Mouse (Mus musculus) embryo, embryonic 10.5 days (tissue): ENCODE results near the gene Adra2b.
A peak's percentile ranks its signal among the peaks of the same experiment; 100 is the strongest.

Experiments
- DNase-seq: peaks from one replicate; pipeline ENCODE4 v3.0.0-alpha.2; 2015; ENCODE audit warnings: low spot score

Adra2b gene

GRCm38 (mm10) chr2:127362459-127363281 is at the start of gene Adra2b:
Gene Adra2b, plus strand, starts transcription at chr2:127363208.
- DNase-seq = peak; percentile 89

- DNase-seq = no peak
Measured at GRCm38 (mm10) chr2:127313878-127314277, 49.1 kb upstream of the Adra2b start.

- no peak for DNase-seq
Measured at GRCm38 (mm10) chr2:127314467-127315154, 48.4 kb upstream of the Adra2b start.

GRCm38 (mm10) chr2:127315155-127315470 is 47.9 kb upstream of the Adra2b start:
- no peak for DNase-seq

GRCm38 (mm10) chr2:127316431-127316830 is 46.6 kb upstream of the Adra2b start:
- no peak for DNase-seq

- DNase-seq = no peak
Measured at GRCm38 (mm10) chr2:127318136-127318535, 44.9 kb upstream of the Adra2b start.

GRCm38 (mm10) chr2:127319071-127319470 is 43.9 kb upstream of the Adra2b start:
- no peak for DNase-seq

- no peak for DNase-seq
Measured at GRCm38 (mm10) chr2:127322671-127323285, 40.2 kb upstream of the Adra2b start.

- no peak for DNase-seq
Measured at GRCm38 (mm10) chr2:127323667-127324066, 39.3 kb upstream of the Adra2b start.

GRCm38 (mm10) chr2:127324456-127324855 is 38.6 kb upstream of the Adra2b start:
- DNase-seq = no peak

- no peak for DNase-seq
Measured at GRCm38 (mm10) chr2:127328090-127328851, 34.7 kb upstream of the Adra2b start.

- no peak for DNase-seq
Measured at GRCm38 (mm10) chr2:127332807-127333570, 30.0 kb upstream of the Adra2b start.

GRCm38 (mm10) chr2:127333945-127334603 is 28.9 kb upstream of the Adra2b start:
- no peak for DNase-seq

GRCm38 (mm10) chr2:127335078-127335541 is 27.9 kb upstream of the Adra2b start:
- DNase-seq = no peak

- peak; percentile 65 for DNase-seq
Measured at GRCm38 (mm10) chr2:127335767-127336496, 27.1 kb upstream of the Adra2b start, which contains the start of gene Dusp2. Gene Dusp2, plus strand, starts transcription at chr2:127336159.

GRCm38 (mm10) chr2:127336497-127336832 is 26.5 kb upstream of the Adra2b start:
- DNase-seq = peak; percentile 16

- DNase-seq = no peak
Measured at GRCm38 (mm10) chr2:127336885-127337284, 26.1 kb upstream of the Adra2b start.

GRCm38 (mm10) chr2:127337531-127337930 is 25.5 kb upstream of the Adra2b start:
- no peak for DNase-seq

GRCm38 (mm10) chr2:127338012-127338411 is 25.0 kb upstream of the Adra2b start:
- DNase-seq = no peak

GRCm38 (mm10) chr2:127338416-127338815 is 24.6 kb upstream of the Adra2b start, which contains the start of gene Astl:
Gene Astl, plus strand, starts transcription at chr2:127338639.
- no peak for DNase-seq
